Mouse (Mus musculus): ENCODE measurements around the gene 2300009A05Rik.
A peak's percentile ranks its signal among the peaks of the same experiment; 100 is the strongest.

Gene 2300009A05Rik

DNA sequence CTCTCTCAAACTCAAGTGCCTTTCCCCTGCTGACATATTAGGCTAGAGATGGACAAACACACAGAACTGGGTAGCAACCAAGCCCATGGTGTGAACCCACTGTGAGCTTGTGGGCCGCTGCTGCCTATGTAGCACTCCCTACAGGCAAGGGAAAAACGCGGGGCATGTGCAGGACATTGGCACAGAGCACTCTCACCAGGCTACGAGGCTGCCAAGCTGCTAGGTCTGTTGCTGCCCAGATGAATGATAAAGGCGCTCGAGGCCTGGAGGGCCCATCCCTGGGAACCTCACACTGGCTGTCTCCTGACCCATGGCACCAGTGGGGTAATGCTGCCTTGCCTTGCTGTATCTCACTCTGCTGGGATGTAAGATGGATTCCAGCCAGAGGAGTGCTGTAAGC lies 53.0 kb downstream of the 2300009A05Rik start:
- DNase-seq: peak; percentile 75

Measured in cerebellum, adult 9-11 months (tissue).